Mouse (Mus musculus): ENCODE data around the gene Hnrnpll.

GRCm38 (mm10) chr17:80061783-80062619 lies at the start of gene Hnrnpll:
- TF ChIP-seq CTCF (IDR thresholded peaks at IDR 0.05; ENCODE audit: extremely low read depth, insufficient read depth, low read length) (no peak), POLR2A (IDR thresholded peaks at IDR 0.05; ENCODE audit: extremely low read depth, insufficient read depth, low read length) (peak; percentile 75)

Measured in cortical plate, adult 2 months (tissue).